Mouse (Mus musculus) hindbrain, postnatal 0 days (tissue): ENCODE data around the gene 2900026A02Rik. TPM values are rescaled to one million over a fixed set of nuclear protein-coding genes. Genes with fewer than 3 reads are reported as not detected.

Experiments used
- ATAC-seq: fragments of 200-750 bp; cut with Nextera tagmentation; 2 replicates; pipeline ENCODE4 v1.8.0; 2017; ENCODE audit warnings: mild to moderate bottlenecking, moderate TSS enrichment, moderate library complexity
- DNase-seq: peaks from one replicate; pipeline ENCODE4 v3.0.0-alpha.2; 2015; ENCODE audit warnings: low spot score
- H3K27ac ChIP-seq: fragments of 300-500 bp; sonication (generic); 2 replicates; pipeline ENCODE4 v1.5.1; 2014; ENCODE audit warnings: mild to moderate bottlenecking
- H3K27me3 ChIP-seq: fragments of 300-500 bp; sonication (generic); 2 replicates; pipeline ENCODE4 v1.6.1; 2014; ENCODE audit warnings: low read length, mixed read lengths; ENCODE audit not compliant: insufficient read depth
- H3K36me3 ChIP-seq: fragments of 300-500 bp; sonication (generic); 2 replicates; pipeline ENCODE4 v1.6.1; 2014; ENCODE audit warnings: low read length, mixed read lengths; ENCODE audit not compliant: insufficient read depth
- H3K4me1 ChIP-seq: fragments of 300-500 bp; sonication (generic); 2 replicates; pipeline ENCODE4 v1.6.1; 2014; ENCODE audit warnings: antibody characterized with exemption, low read length, mixed read lengths; ENCODE audit not compliant: insufficient read depth
- H3K4me2 ChIP-seq: fragments of 300-500 bp; sonication (generic); 2 replicates; pipeline ENCODE4 v1.6.1; 2014; ENCODE audit warnings: low read depth, mild to moderate bottlenecking, low read length, moderate library complexity, mixed read lengths
- H3K4me3 ChIP-seq: fragments of 300-500 bp; sonication (generic); 2 replicates; pipeline ENCODE4 v1.5.1; 2014; ENCODE audit warnings: low read length
- H3K9ac ChIP-seq: fragments of 300-500 bp; sonication (generic); replicated peaks from 2 replicates; pipeline ENCODE4 v1.6.1; 2014; ENCODE audit warnings: mild to moderate bottlenecking, low read length, moderate library complexity, mixed read lengths
- H3K9me3 ChIP-seq: fragments of 300-500 bp; sonication (generic); 2 replicates; pipeline ENCODE4 v1.6.1; 2016; ENCODE audit warnings: low read length, mixed read lengths
- CTCF ChIP-seq: IDR thresholded peaks from 2 replicates; pipeline ENCODE4 v1.5.1; 2016; ENCODE audit warnings: antibody characterized with exemption, control low read depth, low read depth
- WGBS: fragments of 180-500 bp; shearing (Covaris S2); extraction: QIAGEN DNeasy Blood & Tissue Kit; methylation state at CpG from one replicate; pipeline ENCODE4 v1.1.7; 2014; 5-methylcytosine and 5-hydroxymethylcytosine counted together
- polyA plus RNA-seq: library from polyadenylated mRNA; unstranded; fragments of >200 nt; fragmentation: Nextera tagmentation; extraction: Ambion mirVana; gene quantifications from 2 replicates; pipeline ENCODE4 v1.2.1, GENCODE M21; 2015
- total RNA-seq: library from RNA; depleted of rRNA; stranded (reverse); fragments of >200 nt; gene quantifications from 2 replicates; pipeline ENCODE4 v1.2.3, GENCODE M21; 2014

The 2900026A02Rik gene
- total and polyA plus RNA-seq, 2 experiments from 2014 or later: 3.1 to 10.6 TPM

DNA sequence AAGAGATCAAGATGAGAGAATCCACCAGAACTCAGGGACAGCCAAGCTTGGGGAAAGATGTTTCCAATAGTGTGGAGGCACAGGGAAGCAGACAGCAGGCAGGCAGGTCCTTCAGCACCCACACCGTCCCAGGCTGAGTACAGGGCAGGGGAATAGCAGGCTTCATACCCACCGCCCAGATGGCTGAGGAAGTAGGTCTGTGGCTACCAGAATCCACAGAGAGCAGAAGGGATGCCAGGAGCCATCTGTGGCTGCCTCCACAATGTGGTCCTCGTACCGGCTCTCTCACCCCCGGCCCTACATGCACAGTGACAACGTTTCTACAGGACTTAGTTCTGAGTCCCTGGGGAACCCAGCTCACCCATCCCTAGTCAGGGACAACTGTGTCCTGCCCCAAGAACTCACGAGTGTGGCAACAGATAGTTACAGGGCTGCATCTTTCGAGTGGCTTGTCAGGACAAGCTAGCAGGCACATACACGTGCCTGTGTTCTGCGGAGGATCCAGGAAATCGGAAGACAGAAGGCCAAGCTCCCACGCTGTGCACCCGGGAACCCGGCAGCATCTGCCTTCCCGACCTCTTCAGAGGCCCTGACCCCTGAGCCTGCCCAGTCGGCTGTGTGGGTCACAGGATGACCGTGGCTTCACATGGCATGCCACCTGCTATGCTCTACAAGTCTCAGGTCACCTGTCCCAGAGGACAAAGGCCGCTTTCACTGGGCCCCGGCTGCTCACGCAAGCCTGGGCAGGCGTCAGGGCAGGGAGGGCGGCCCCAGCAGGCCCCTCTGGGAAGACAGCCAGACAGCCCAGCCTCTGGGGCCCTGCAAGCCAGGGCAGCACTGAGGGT lies 68.2 kb downstream of the 2900026A02Rik start:
- ATAC-seq (peak; percentile 44; the same call in 1 of the 2 replicates), DNase-seq (peak; percentile 40)
- WGBS: 33% methylated on average over 22 of the region's 22 CpGs
- no peak overlapping the region for H3K4me3 ChIP-seq
- H3K36me3 ChIP-seq: no peaks in the 10 kb centered on the region
- no peak overlapping the region for H3K4me2 ChIP-seq
- no peaks in the 10 kb centered on the region for H3K9me3 ChIP-seq
- TF ChIP-seq CTCF: no peak
- peaks cover 11% of the 10 kb centered on the region for H3K4me1 ChIP-seq
- H3K27ac ChIP-seq: peak overlapping the region; percentile 60; the same call in 1 of the 2 replicates
- H3K9ac ChIP-seq: peak overlapping the region; percentile 13; the same call in 1 of the 2 replicates
- no peaks in the 10 kb centered on the region for H3K27me3 ChIP-seq

- H3K36me3 ChIP-seq: no peaks in the 10 kb centered on the region
- no peak; the same call in 1 of the 2 replicates for ATAC-seq
- WGBS: 32% methylated on average over 11 of the region's 11 CpGs
- H3K4me3 ChIP-seq: no peak overlapping the region
- peak overlapping the region; percentile 60; the same call in 1 of the 2 replicates for H3K27ac ChIP-seq
- no peak overlapping the region for H3K4me2 ChIP-seq
- H3K4me1 ChIP-seq: peaks cover 11% of the 10 kb centered on the region
- H3K27me3 ChIP-seq: no peaks in the 10 kb centered on the region
- no peaks in the 10 kb centered on the region for H3K9me3 ChIP-seq
- no peak overlapping the region for H3K9ac ChIP-seq
- no peak for TF ChIP-seq CTCF
- DNase-seq: peak; percentile 55
Measured at GRCm38 (mm10) chr5:113151554-113152103, 69.4 kb downstream of the 2900026A02Rik start.

DNA sequence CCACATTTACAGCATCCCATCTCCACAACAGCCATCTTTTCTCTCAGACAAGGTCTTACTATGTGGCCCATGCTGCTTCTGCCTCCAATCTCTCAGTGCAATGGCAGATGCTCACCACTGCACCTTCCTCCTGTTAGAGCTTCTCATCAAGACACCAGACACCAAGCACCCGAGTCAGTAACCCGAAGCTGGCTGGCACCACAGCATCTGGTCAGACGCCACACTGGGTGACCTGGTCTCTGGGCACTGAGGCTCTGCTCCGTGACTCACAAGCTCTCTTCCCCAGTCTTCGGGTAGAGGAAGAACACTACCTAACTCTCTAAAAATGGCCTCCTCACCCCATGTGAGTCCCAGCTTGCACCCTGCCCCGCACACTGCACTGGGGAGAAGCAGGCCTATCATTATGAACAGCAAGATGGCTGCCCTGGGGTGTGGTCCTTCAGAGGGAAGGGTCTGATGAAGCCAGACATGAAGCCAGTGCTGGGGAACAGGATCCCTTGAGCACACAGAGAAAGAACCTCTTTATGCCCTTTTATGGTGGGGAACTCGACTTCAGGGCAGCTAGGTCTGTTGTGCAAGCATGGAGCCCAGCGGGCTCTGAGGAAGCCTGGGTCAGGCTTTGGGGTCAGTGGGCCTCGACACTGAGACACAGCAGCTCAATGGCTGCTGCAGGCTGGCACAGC lies 70.0 kb downstream of the 2900026A02Rik start:
- Histone ChIP-seq H3K4me2 (no peak overlapping the region), H3K9me3 (no peaks in the 10 kb centered on the region), H3K9ac (no peak overlapping the region), H3K4me1 (peaks cover 11% of the 10 kb centered on the region), H3K27ac (peak overlapping the region; percentile 5; the same call in 1 of the 2 replicates), H3K27me3 (no peaks in the 10 kb centered on the region), H3K4me3 (no peak overlapping the region), H3K36me3 (no peaks in the 10 kb centered on the region)
- TF ChIP-seq CTCF: no peak
- ATAC-seq: no peak
- 64% methylated on average over 9 of the region's 9 CpGs for WGBS
- no peak for DNase-seq

DNA sequence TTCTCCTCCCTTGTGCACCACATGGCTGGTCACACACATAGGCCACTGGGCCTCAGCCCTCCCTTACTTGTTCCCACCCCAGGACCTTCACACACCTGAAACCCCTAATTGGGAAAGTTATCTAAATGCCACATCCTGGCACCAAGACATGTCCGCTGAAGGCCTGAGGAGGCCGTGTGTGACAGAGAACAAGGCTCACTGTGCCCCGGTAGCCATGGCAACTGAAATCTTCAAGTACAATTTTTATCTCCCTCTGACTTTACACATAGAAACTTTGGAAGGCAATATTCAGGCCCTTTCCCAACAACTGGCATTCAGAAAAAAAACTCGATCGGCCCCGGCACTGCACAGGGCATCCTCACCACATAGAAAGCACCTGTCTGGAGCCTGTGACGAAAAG lies 72.0 kb downstream of the 2900026A02Rik start:
- H3K9ac ChIP-seq: no peak overlapping the region
- peaks cover 16% of the 10 kb centered on the region for H3K4me1 ChIP-seq
- DNase-seq (no peak), ATAC-seq (no peak)
- no peaks in the 10 kb centered on the region for H3K9me3 ChIP-seq
- no peak overlapping the region for H3K4me3 ChIP-seq
- H3K4me2 ChIP-seq: no peak overlapping the region
- H3K36me3 ChIP-seq: no peaks in the 10 kb centered on the region
- no peak for TF ChIP-seq CTCF
- H3K27me3 ChIP-seq: no peaks in the 10 kb centered on the region
- H3K27ac ChIP-seq: no peak overlapping the region
- WGBS: 57% methylated on average over 7 of the region's 7 CpGs

DNA sequence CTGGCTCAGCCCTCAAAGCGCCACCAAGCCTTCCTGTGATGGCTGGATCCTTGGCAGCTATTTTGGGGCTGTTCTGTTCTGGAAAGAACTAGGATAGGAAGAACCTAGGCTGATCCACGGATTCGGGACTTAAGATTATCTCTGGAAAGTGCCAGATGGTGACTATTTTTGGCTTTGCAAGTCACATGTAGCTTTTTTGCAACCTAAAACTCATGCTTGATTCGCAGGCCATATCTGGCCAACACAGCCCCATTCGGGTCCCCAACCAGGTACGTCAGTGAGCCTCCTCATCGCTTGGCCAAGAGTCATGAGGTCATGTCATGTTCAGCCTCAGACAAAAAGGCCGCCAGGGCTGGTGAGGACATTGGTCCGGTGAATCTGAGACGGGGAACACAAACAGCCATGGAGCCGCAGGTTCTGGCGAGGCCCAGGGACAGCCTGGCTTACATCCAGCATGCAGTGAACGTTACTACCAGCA lies 73.0 kb downstream of the 2900026A02Rik start:
- H3K27ac ChIP-seq: no peak overlapping the region
- 67% methylated on average over 13 of the region's 13 CpGs for WGBS
- no peaks in the 10 kb centered on the region for H3K36me3 ChIP-seq
- H3K4me1 ChIP-seq: peaks cover 12% of the 10 kb centered on the region
- TF ChIP-seq CTCF: no peak
- DNase-seq (no peak), ATAC-seq (no peak)
- H3K27me3 ChIP-seq: no peaks in the 10 kb centered on the region
- H3K4me2 ChIP-seq: no peak overlapping the region
- no peaks in the 10 kb centered on the region for H3K9me3 ChIP-seq
- no peak overlapping the region for H3K4me3 ChIP-seq
- no peak overlapping the region for H3K9ac ChIP-seq

GRCm38 (mm10) chr5:113146656-113147055 lies 74.4 kb downstream of the 2900026A02Rik start:
- Histone ChIP-seq H3K9ac (no peak overlapping the region), H3K36me3 (no peaks in the 10 kb centered on the region)
- 74% methylated on average over 2 of the region's 2 CpGs for WGBS

More at GRCm38 (mm10) chr5:113146656-113147055, 74.4 kb downstream of the 2900026A02Rik start:
- Histone ChIP-seq H3K27ac (no peak overlapping the region), H3K9me3 (no peaks in the 10 kb centered on the region), H3K4me3 (no peak overlapping the region), H3K4me2 (no peak overlapping the region), H3K4me1 (peaks cover 10% of the 10 kb centered on the region), H3K27me3 (no peaks in the 10 kb centered on the region)
- ATAC-seq (no peak), DNase-seq (no peak)
- no peak for TF ChIP-seq CTCF
